Mouse (Mus musculus) neural tube, embryonic 13.5 days (tissue): ENCODE measurements at regions not wholly inside any gene's neighbourhood (a gene's known extent, or its start where the extent isn't known, plus 50 kb on each side); places are given as distances from the start of the nearest gene placed in this dataset.

Source experiments
- ATAC-seq: fragments of 200-750 bp; cut with Nextera tagmentation; 2 replicates; pipeline ENCODE4 v1.8.0; 2017; ENCODE audit warnings: low read depth, mild to moderate bottlenecking, moderate TSS enrichment, moderate library complexity
- H3K27ac ChIP-seq: fragments of 300-500 bp; sonication (generic); replicated peaks from 2 replicates; pipeline ENCODE4 v1.5.1; 2015; ENCODE audit warnings: moderate library complexity, mild to moderate bottlenecking, inconsistent platforms
- H3K27me3 ChIP-seq: fragments of 300-500 bp; sonication (generic); 2 replicates; pipeline ENCODE4 v1.6.1; 2015; ENCODE audit warnings: mild to moderate bottlenecking, inconsistent platforms
- H3K36me3 ChIP-seq: fragments of 300-500 bp; sonication (generic); 2 replicates; pipeline ENCODE4 v1.6.1; 2015; ENCODE audit warnings: mild to moderate bottlenecking, inconsistent platforms
- H3K4me1 ChIP-seq: fragments of 300-500 bp; sonication (generic); replicated peaks from 2 replicates; pipeline ENCODE4 v1.6.1; 2015; ENCODE audit warnings: inconsistent platforms
- H3K4me2 ChIP-seq: fragments of 300-500 bp; sonication (generic); 2 replicates; pipeline ENCODE4 v1.6.1; 2015; ENCODE audit warnings: inconsistent platforms, mild to moderate bottlenecking, moderate library complexity
- H3K4me3 ChIP-seq: fragments of 300-500 bp; sonication (generic); 2 replicates; pipeline ENCODE4 v1.5.1; 2015; ENCODE audit warnings: mild to moderate bottlenecking, inconsistent platforms
- H3K9ac ChIP-seq: fragments of 300-500 bp; sonication (generic); 2 replicates; pipeline ENCODE4 v1.6.1; 2015; ENCODE audit warnings: moderate library complexity, mild to moderate bottlenecking, inconsistent platforms
- H3K9me3 ChIP-seq: fragments of 300-500 bp; sonication (generic); 2 replicates; pipeline ENCODE4 v1.6.1; 2016; ENCODE audit warnings: inconsistent platforms
- WGBS: fragments of 180-500 bp; shearing (Covaris S2); methylation state at CpG from one replicate; pipeline ENCODE4 v1.1.7; 2015; 5-methylcytosine and 5-hydroxymethylcytosine counted together

DNA sequence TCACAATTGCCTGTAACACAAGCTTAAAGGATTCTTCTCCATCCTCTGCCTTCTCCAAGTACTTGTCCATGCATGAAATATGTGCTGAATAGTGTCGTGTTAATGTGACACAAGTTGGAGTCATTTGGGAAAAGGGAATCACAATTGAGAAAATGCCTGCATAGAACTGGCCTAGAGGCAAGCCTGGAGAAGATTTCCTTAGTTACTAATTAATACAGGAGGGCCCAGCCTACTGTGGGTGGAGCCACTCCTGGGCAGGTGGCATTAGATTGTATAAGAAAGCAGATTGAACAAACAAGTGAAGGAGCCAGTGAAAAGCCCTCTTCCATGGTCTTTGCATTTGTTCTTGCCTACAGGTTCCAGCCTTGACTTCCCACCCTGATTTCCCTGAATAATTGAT is 2239.1 kb downstream of the Poteg start:
- H3K9me3 ChIP-seq = no peaks in the 10 kb centered on the region
- H3K4me2 ChIP-seq = no peak overlapping the region
- no peaks in the 10 kb centered on the region for H3K27me3 ChIP-seq
- H3K4me3 ChIP-seq = no peak overlapping the region
- no peak overlapping the region for H3K27ac ChIP-seq
- no peak for ATAC-seq
- H3K36me3 ChIP-seq = no peaks in the 10 kb centered on the region
- no peak overlapping the region for H3K9ac ChIP-seq
- no peaks in the 10 kb centered on the region for H3K4me1 ChIP-seq
- 55% methylated on average over 1 of the region's 1 CpGs for WGBS

DNA sequence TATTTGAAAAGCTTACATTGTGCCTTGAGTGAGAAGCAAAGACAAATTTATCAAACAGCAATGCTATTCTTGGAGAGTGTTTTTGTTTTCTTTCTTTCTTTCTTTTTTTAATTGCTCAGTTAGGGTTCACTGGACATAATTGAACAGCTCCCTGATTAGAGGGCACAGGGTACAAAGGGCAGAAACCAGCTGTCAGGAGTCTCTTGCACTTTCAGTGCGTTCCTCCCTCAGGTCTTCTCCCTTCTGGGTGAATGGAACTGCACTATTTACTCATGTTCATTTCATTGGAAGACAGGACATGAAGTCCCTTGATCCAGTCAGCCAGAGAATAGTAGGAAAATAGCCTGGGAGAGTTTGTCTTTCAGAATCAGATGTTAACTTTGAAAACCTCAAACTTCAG is 2248.2 kb downstream of the Poteg start:
- Histone ChIP-seq H3K4me3 (no peak overlapping the region), H3K36me3 (no peaks in the 10 kb centered on the region), H3K4me1 (no peaks in the 10 kb centered on the region), H3K4me2 (no peak overlapping the region), H3K9ac (no peak overlapping the region), H3K27me3 (no peaks in the 10 kb centered on the region), H3K9me3 (no peaks in the 10 kb centered on the region), H3K27ac (no peak overlapping the region)
- 35% methylated on average over 1 of the region's 1 CpGs for WGBS
- no peak for ATAC-seq
